Mouse (Mus musculus) neural tube, embryonic 11.5 days (tissue): ENCODE results near the gene Itgb5. TPM values are rescaled to one million over a fixed set of nuclear protein-coding genes. Genes with fewer than 3 reads are reported as not detected.

ENCODE experiments used
- ATAC-seq: fragments of 200-750 bp; cut with Nextera tagmentation; 2 replicates; pipeline ENCODE4 v1.8.0; 2017; ENCODE audit warnings: moderate number of reproducible peaks, mild to moderate bottlenecking, moderate TSS enrichment, moderate library complexity; ENCODE audit not compliant: insufficient read depth, low FRiP score, low TSS enrichment
- DNase-seq: peaks from one replicate; pipeline ENCODE4 v3.0.0-alpha.2; 2015; ENCODE audit warnings: low spot score
- H3K27ac ChIP-seq: fragments of 300-500 bp; sonication (generic); 2 replicates; pipeline ENCODE4 v1.5.1; 2014; ENCODE audit warnings: low read depth, mild to moderate bottlenecking, low read length
- H3K27me3 ChIP-seq: fragments of 300-500 bp; sonication (generic); 2 replicates; pipeline ENCODE4 v1.6.1; 2014; ENCODE audit warnings: mild to moderate bottlenecking, low read length, mixed read lengths; ENCODE audit not compliant: control insufficient read depth, insufficient read depth
- H3K36me3 ChIP-seq: fragments of 300-500 bp; sonication (generic); 2 replicates; pipeline ENCODE4 v1.6.1; 2014; ENCODE audit warnings: mild to moderate bottlenecking, low read length, moderate library complexity, mixed read lengths; ENCODE audit not compliant: control insufficient read depth, insufficient read depth
- H3K4me1 ChIP-seq: fragments of 300-500 bp; sonication (generic); 2 replicates; pipeline ENCODE4 v1.6.1; 2014; ENCODE audit warnings: low read length, mixed read lengths; ENCODE audit not compliant: control insufficient read depth, insufficient read depth
- H3K4me2 ChIP-seq: fragments of 300-500 bp; sonication (generic); 2 replicates; pipeline ENCODE4 v1.6.1; 2014; ENCODE audit warnings: low read depth, mild to moderate bottlenecking, moderate library complexity
- H3K4me3 ChIP-seq: fragments of 300-500 bp; sonication (generic); 2 replicates; pipeline ENCODE4 v1.5.1; 2014; ENCODE audit warnings: low read depth, low read length
- H3K9ac ChIP-seq: fragments of 300-500 bp; sonication (generic); 2 replicates; pipeline ENCODE4 v1.6.1; 2014; ENCODE audit warnings: mild to moderate bottlenecking, low read length
- H3K9me3 ChIP-seq: fragments of 300-500 bp; sonication (generic); 2 replicates; pipeline ENCODE4 v1.6.1; 2016; ENCODE audit warnings: low read length; ENCODE audit not compliant: control insufficient read depth
- WGBS: fragments of 180-500 bp; shearing (Covaris S2); extraction: QIAGEN DNeasy Blood & Tissue Kit; methylation state at CpG from one replicate; pipeline ENCODE4 v1.1.7; 2014; 5-methylcytosine and 5-hydroxymethylcytosine counted together
- polyA plus RNA-seq: library from polyadenylated mRNA; unstranded; fragments of >200 nt; fragmentation: Nextera tagmentation; extraction: Ambion mirVana; gene quantifications from 2 replicates; pipeline ENCODE4 v1.2.1, GENCODE M21; 2014

The Itgb5 gene
- polyA plus RNA-seq, 1 experiment from 2014 or later = 32.4 TPM

DNA sequence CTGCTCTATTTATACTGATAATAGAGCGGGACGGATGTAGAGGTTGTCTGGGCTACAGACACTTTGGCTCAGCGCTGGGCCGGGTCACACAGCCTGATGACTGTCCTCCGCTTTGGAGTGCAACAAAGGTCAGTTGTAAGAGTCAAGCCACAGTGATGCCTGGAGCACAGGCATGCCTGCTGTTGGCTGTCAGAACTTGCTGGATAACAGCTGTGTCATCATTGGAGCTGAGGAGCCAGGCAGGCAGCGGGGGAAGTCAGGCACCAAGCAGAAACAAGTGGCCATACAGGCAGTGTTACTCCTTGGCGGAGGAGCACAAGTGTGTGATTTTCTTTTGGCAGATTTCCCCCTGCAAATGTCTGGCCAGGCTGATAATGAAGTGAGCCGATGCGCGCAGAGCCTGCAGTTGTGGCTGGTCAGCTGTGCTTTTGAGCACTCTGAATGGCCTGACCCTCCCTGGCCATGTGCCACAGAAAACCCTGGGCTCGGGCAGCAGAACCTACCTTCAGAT is 111.9 kb downstream of the Itgb5 start:
- Histone ChIP-seq H3K36me3 (no peaks in the 10 kb centered on the region), H3K9ac (no peak overlapping the region), H3K4me3 (no peak overlapping the region), H3K4me2 (no peak overlapping the region), H3K27me3 (no peaks in the 10 kb centered on the region), H3K4me1 (peaks cover 10% of the 10 kb centered on the region), H3K27ac (0 out of 2 replicates have a peak overlapping the region, but pooled peaks have one; percentile 39), H3K9me3 (no peaks in the 10 kb centered on the region)
- ATAC-seq (no peak), DNase-seq (no peak)
- WGBS = 53% methylated on average over 11 of the region's 11 CpGs

DNA sequence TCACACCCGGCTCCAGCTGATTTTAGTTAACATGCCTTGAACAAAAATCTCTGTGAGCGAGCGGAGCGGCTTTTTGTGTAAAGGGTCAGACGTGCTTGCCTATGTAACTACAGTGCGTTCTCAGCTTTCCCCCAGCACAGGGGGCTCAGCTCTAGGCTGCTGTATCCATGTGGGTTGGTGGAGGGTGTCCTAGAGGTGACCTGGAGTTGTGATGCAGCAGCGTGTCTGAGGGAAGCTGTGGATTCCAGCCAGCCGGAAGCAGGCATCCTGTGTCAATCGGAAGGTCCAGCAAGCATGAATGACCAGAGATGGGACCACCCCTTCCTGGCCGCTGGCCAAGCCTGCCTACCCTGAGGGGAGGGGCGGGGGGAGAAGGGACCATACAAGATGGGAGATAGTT is 112.9 kb downstream of the Itgb5 start:
- DNase-seq = peak; percentile 63

DNA sequence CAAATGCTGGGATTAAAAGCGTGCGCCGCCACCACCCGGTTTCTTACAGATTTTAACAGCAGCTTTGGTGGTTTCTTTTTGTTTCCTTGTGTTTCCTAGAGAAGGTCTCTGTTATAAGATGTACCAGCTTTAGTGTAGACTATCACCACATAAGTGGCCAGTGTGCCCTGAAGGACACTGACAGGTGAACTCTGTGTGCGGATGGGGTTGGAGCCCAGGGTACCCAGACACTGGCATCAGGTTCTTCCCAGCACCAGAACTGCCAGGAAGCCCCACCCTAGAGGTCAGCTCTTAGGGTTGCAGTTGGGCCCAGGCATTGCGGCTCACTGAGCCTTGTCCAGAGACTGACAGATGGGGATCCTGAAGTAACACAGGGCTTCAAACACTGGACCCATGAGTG is 113.9 kb downstream of the Itgb5 start:
- H3K4me2 ChIP-seq = no peak overlapping the region
- H3K4me3 ChIP-seq = no peak overlapping the region
- H3K4me1 ChIP-seq = peaks cover 10% of the 10 kb centered on the region
- WGBS = over 99% methylated on average over 6 of the region's 6 CpGs
- no peaks in the 10 kb centered on the region for H3K36me3 ChIP-seq
- no peak for DNase-seq
- H3K9ac ChIP-seq = no peak overlapping the region
- no peak overlapping the region for H3K27ac ChIP-seq
- H3K27me3 ChIP-seq = no peaks in the 10 kb centered on the region
- ATAC-seq = no peak
- no peaks in the 10 kb centered on the region for H3K9me3 ChIP-seq

More for the DNA sequence above, 112.9 kb downstream of the Itgb5 start:
- ATAC-seq = no peak
- Histone ChIP-seq H3K9ac (no peak overlapping the region), H3K36me3 (no peaks in the 10 kb centered on the region), H3K9me3 (no peaks in the 10 kb centered on the region), H3K27me3 (no peaks in the 10 kb centered on the region), H3K4me1 (peaks cover 10% of the 10 kb centered on the region), H3K4me3 (no peak overlapping the region), H3K4me2 (no peak overlapping the region), H3K27ac (no peak overlapping the region)
- 65% methylated on average over 11 of the region's 11 CpGs for WGBS

DNA sequence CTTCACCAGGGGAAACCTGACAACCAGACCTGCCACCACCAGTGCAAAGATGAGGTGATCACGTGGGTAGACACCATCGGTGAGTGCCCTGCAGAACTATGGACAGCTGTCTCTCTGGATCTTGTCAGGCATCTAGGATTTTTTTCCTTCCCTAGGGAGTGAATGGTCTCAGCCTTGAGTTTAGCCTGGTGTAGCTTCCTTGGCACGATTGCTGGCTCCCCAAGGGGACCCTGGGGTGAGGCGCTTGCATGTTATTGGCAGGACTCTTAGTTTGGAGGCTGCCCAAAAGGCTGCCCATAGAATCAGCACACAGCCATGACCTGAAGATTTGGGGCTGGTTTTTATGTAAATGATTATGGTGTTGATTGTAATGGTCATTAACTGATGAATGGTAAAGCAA is 114.7 kb downstream of the Itgb5 start:
- H3K4me2 ChIP-seq = no peak overlapping the region
- no peak overlapping the region for H3K4me3 ChIP-seq
- H3K9me3 ChIP-seq = no peaks in the 10 kb centered on the region
- peaks cover 10% of the 10 kb centered on the region for H3K4me1 ChIP-seq
- ATAC-seq = no peak
- DNase-seq = no peak
- H3K27me3 ChIP-seq = no peaks in the 10 kb centered on the region
- no peak overlapping the region for H3K9ac ChIP-seq
- WGBS = 81% methylated on average over 4 of the region's 4 CpGs
- H3K27ac ChIP-seq = no peak overlapping the region
- no peaks in the 10 kb centered on the region for H3K36me3 ChIP-seq

DNA sequence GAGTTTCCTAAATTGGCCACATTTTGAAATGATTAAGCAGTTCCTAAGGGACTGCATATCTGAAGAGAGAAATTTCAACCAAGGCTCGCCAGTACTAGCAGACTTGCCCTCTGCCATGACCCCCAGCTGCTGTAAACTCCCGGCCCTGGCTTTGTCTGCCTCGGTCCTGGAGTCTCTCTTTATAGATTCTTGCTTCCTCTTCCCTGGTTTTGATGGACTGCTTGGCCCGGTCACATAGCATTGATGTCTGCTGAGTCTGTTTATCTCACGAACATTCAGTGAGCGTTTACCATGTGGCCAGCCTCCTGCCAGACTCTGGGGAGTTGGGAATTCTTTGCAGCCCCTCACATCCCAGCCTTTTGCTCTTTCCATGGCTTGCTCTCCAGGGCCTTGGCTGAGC is 115.3 kb downstream of the Itgb5 start:
- no peak for ATAC-seq
- Histone ChIP-seq H3K4me3 (no peak overlapping the region), H3K27me3 (no peaks in the 10 kb centered on the region), H3K36me3 (no peaks in the 10 kb centered on the region), H3K9me3 (no peaks in the 10 kb centered on the region), H3K9ac (no peak overlapping the region), H3K27ac (no peak overlapping the region), H3K4me1 (peaks cover 10% of the 10 kb centered on the region), H3K4me2 (no peak overlapping the region)
- DNase-seq = no peak
- 37% methylated on average over 6 of the region's 6 CpGs for WGBS

DNA sequence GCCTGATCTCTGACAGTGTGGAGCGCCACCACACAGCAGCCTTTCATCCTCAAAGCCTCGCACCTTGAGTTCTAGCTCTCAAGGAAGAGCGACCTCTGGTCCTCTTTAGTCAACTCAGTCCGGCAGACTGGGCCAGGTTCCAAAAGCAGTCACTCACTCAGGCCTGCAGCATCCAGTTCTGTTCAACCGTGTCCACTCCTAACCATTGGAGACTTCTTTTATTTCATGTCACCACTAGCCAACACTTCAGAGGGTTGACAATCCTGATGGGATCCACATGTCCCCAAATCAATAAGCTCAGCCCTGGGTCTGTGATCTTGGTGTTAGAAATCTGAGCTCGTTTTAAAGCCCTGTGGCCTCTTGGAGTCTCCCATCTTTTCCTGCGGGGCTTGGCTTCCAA is 116.6 kb downstream of the Itgb5 start:
- H3K4me2 ChIP-seq = no peak overlapping the region
- H3K4me1 ChIP-seq = peaks cover 8% of the 10 kb centered on the region
- no peaks in the 10 kb centered on the region for H3K9me3 ChIP-seq
- H3K9ac ChIP-seq = no peak overlapping the region
- DNase-seq (no peak), ATAC-seq (no peak)
- WGBS = 81% methylated on average over 7 of the region's 7 CpGs
- no peak overlapping the region for H3K4me3 ChIP-seq
- H3K36me3 ChIP-seq = no peaks in the 10 kb centered on the region
- H3K27ac ChIP-seq = no peak overlapping the region
- no peaks in the 10 kb centered on the region for H3K27me3 ChIP-seq

DNA sequence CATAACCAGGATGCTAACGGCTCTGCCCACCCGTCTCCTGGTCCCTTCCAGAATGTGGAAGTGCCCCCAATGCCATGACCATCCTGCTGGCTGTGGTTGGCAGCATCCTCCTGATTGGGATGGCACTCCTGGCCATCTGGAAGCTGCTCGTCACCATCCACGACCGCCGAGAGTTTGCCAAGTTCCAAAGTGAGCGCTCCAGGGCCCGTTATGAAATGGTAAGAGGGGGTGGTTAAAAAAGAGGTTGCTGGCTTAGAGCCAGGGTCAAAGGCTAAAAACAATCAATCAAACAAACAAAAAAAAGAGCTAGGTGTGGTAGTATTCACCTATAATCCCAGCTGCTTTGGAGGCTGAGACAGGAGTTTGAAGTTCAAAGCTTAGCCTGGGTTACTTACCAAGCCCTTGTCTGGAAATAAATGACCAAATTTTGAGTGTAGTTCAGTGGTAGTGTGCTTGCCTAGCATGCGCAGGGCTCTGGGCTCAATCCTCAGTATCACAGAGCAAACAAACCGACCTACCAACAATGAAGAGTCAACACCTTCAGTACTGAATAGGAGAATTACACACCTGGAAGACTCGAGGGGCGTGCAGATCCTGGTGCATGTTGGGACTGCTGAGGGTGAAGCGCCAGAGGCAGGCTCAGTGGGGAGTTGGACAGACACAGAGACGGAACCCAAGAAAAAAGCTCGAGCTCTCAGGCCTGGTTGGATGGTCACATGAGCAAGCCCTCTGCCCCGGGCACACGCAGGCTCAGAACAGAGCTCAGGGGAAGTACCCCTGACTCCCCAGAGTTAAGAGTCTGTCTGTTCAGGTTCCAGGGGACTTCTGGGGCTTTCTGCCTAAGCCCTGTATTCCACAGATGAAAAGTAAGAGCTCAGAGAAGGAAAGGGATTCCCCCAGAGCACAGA is 118.5 kb downstream of the Itgb5 start:
- no peaks in the 10 kb centered on the region for H3K36me3 ChIP-seq
- no peaks in the 10 kb centered on the region for H3K27me3 ChIP-seq
- 87% methylated on average over 17 of the region's 17 CpGs for WGBS
- no peak overlapping the region for H3K27ac ChIP-seq
- DNase-seq (no peak), ATAC-seq (no peak)
- no peak overlapping the region for H3K4me3 ChIP-seq
- no peaks in the 10 kb centered on the region for H3K4me1 ChIP-seq
- H3K9ac ChIP-seq = no peak overlapping the region
- H3K9me3 ChIP-seq = no peaks in the 10 kb centered on the region
- H3K4me2 ChIP-seq = no peak overlapping the region

DNA sequence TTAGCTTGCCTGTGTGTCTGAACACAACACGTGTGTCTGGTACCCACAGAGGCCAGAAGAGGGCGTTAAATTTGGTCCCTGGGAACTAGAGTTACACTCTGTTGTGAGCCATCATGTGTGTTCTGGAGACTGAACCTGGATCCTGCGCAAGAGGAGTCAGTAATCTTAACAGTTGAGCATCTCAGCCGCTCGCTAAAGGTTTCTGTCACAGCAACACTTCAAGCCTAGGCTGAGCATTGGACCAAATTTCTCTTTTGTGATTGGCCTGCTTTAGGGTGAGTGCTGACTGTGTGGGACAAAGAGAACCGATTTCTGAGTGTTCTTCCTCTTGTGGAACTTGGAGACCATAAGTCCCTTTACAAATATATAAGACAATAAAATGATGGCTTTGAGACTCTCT is 120.9 kb downstream of the Itgb5 start:
- WGBS = 85% methylated on average over 6 of the region's 6 CpGs
- Histone ChIP-seq H3K36me3 (peaks cover 2% of the 10 kb centered on the region; the same call in 1 of the 2 replicates), H3K27ac (no peak overlapping the region), H3K4me1 (no peaks in the 10 kb centered on the region), H3K9ac (no peak overlapping the region), H3K4me3 (no peak overlapping the region), H3K4me2 (no peak overlapping the region), H3K27me3 (no peaks in the 10 kb centered on the region), H3K9me3 (no peaks in the 10 kb centered on the region)
- no peak for DNase-seq
- no peak for ATAC-seq

DNA sequence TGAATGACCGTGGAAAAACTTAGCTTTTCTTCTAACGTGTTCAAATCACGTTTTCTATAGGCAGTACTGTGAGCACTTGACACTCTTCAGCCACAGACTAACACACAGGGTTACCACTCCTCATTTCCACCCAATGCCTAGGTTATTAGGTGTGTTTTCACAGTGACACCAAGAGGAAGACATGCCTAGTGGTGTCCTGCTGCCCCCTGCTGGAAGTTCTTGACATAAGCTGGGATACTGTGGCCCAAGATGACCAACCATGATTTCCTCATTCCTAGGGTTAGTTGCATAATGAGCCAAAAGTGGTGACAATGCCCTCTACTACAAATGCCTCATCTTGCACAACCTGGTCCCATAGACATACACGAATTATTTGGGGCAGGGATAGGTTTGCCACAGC is 121.4 kb downstream of the Itgb5 start:
- Histone ChIP-seq H3K9me3 (no peaks in the 10 kb centered on the region), H3K4me1 (no peaks in the 10 kb centered on the region), H3K27me3 (no peaks in the 10 kb centered on the region), H3K36me3 (peaks cover 5% of the 10 kb centered on the region), H3K9ac (no peak overlapping the region), H3K27ac (no peak overlapping the region), H3K4me3 (no peak overlapping the region), H3K4me2 (no peak overlapping the region)
- ATAC-seq (peak; percentile 68; the same call in 1 of the 2 replicates), DNase-seq (peak; percentile 84)
- WGBS = 35% methylated on average over 4 of the region's 4 CpGs
